Mouse (Mus musculus) stomach, embryonic 16.5 days (tissue): ENCODE results near the gene Iqcf1. TPM values are rescaled to one million over a fixed set of nuclear protein-coding genes. Genes with fewer than 3 reads are reported as not detected.
A peak's percentile ranks its signal among the peaks of the same experiment; 100 is the strongest.

Source experiments
- ATAC-seq: fragments of 200-750 bp; cut with Nextera tagmentation; 2 replicates; pipeline ENCODE4 v1.8.0; 2017; ENCODE audit warnings: moderate number of reproducible peaks, moderate TSS enrichment; ENCODE audit not compliant: insufficient read depth, low FRiP score
- H3K27ac ChIP-seq: fragments of 300-500 bp; sonication (generic); 2 replicates; pipeline ENCODE4 v1.5.1; 2014; ENCODE audit warnings: low read length
- H3K27me3 ChIP-seq: fragments of 300-500 bp; sonication (generic); 2 replicates; pipeline ENCODE4 v1.6.1; 2014; ENCODE audit warnings: low read length, control low read depth, mixed read lengths; ENCODE audit not compliant: control insufficient read depth, insufficient read depth
- H3K36me3 ChIP-seq: fragments of 300-500 bp; sonication (generic); 2 replicates; pipeline ENCODE4 v1.6.1; 2014; ENCODE audit warnings: low read length; ENCODE audit not compliant: control insufficient read depth, insufficient read depth
- H3K4me1 ChIP-seq: fragments of 300-500 bp; sonication (generic); 2 replicates; pipeline ENCODE4 v1.6.1; 2014; ENCODE audit warnings: low read length, control low read depth, mixed read lengths; ENCODE audit not compliant: control insufficient read depth, insufficient read depth
- H3K4me2 ChIP-seq: fragments of 300-500 bp; sonication (generic); 2 replicates; pipeline ENCODE4 v1.6.1; 2014; ENCODE audit warnings: low read depth, low read length, mixed read lengths
- H3K4me3 ChIP-seq: fragments of 300-500 bp; sonication (generic); replicated peaks from 2 replicates; pipeline ENCODE4 v1.5.1; 2014; ENCODE audit warnings: mild to moderate bottlenecking, low read length
- H3K9ac ChIP-seq: fragments of 300-500 bp; sonication (generic); 2 replicates; pipeline ENCODE4 v1.6.1; 2014; ENCODE audit warnings: low read length
- H3K9me3 ChIP-seq: fragments of 300-500 bp; sonication (generic); replicated peaks from 2 replicates; pipeline ENCODE4 v1.6.1; 2016; ENCODE audit warnings: low read length, control low read depth; ENCODE audit not compliant: control insufficient read depth
- WGBS: fragments of 180-500 bp; shearing (Covaris S2); extraction: QIAGEN DNeasy Blood & Tissue Kit; methylation state at CpG from one replicate; pipeline ENCODE4 v1.1.7; 2014; 5-methylcytosine and 5-hydroxymethylcytosine counted together
- polyA plus RNA-seq: library from polyadenylated mRNA; unstranded; fragments of >200 nt; fragmentation: Nextera tagmentation; extraction: Ambion mirVana; gene quantifications from 2 replicates; pipeline ENCODE4 v1.2.1, GENCODE M21; 2015

Gene Iqcf1
- polyA plus RNA-seq, 1 experiment from 2014 or later, result not detected

DNA sequence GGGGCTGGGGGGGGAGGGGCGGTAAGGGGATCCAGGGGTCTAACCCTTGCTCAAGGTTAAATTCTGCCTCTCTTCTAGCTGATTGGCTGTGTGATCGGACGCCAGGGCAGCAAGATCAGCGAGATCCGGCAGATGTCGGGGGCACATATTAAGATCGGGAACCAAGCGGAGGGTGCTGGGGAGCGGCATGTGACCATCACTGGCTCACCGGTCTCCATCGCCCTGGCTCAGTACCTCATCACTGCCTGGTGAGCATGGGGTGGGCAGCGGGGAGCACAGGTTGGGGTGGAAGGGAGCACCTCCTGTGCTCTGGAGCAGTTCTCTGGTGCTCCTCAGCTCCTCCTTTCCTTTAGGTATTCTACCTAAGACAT, 37.4 kb upstream of the Iqcf1 start:
- no peak for ATAC-seq
- no peaks in the 10 kb centered on the region for H3K9me3 ChIP-seq
- H3K4me1 ChIP-seq, result peaks cover 7% of the 10 kb centered on the region; the same call in 1 of the 2 replicates
- H3K4me2 ChIP-seq, result no peak overlapping the region
- no peak overlapping the region for H3K4me3 ChIP-seq
- H3K27ac ChIP-seq, result no peak overlapping the region
- WGBS, result 95% methylated on average over 12 of the region's 12 CpGs
- peaks cover 14% of the 10 kb centered on the region for H3K36me3 ChIP-seq
- no peak overlapping the region for H3K9ac ChIP-seq
- no peaks in the 10 kb centered on the region; the same call in 1 of the 2 replicates for H3K27me3 ChIP-seq

DNA sequence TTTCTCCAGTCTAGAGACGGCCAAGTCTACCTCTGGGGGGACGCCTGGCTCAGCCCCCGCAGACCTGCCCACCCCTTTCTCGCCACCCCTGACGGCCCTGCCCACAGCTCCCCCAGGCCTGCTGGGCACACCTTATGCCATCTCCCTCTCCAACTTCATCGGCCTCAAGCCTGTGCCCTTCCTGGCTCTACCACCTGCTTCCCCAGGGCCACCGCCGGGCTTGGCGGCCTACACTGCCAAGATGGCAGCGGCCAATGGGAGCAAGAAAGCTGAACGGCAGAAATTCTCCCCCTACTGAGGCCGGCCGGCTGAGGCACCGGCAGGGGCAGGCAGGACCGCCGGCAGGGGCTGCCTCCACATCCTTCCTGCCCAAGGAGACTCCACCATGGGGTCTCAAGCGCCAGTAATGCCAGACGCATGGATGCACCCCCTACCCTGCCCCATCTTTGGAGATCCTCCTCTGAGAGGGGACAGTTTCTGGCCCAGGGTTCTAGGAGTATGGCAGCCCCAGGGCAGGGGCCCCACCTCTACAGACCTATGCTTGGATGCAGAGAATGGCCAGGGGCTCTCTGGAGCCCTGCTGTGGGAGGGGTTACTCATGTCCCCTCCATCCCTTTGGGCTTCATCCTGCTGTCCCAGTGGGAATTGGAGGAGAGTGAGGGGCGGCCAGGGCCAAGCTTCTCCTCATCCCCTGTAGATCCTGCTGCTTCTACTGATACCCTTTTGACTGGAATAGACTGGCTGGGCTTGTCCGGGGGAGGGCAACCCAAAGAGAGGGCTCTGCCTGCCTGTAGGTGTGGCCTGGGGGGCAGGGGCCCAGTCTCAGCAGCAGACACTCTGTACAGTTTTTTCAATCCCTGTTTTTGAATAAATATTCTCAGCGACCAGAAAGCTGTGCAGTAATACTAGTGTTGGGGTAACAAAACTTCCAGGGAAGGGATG, 36.4 kb upstream of the Iqcf1 start:
- H3K4me1 ChIP-seq, result peaks cover 7% of the 10 kb centered on the region; the same call in 1 of the 2 replicates
- no peak overlapping the region for H3K4me2 ChIP-seq
- ATAC-seq, result no peak
- H3K36me3 ChIP-seq, result peaks cover 14% of the 10 kb centered on the region
- 87% methylated on average over 21 of the region's 21 CpGs for WGBS
- no peak overlapping the region for H3K9ac ChIP-seq
- no peak overlapping the region for H3K27ac ChIP-seq
- H3K9me3 ChIP-seq, result no peaks in the 10 kb centered on the region
- no peaks in the 10 kb centered on the region; the same call in 1 of the 2 replicates for H3K27me3 ChIP-seq
- H3K4me3 ChIP-seq, result no peak overlapping the region

DNA sequence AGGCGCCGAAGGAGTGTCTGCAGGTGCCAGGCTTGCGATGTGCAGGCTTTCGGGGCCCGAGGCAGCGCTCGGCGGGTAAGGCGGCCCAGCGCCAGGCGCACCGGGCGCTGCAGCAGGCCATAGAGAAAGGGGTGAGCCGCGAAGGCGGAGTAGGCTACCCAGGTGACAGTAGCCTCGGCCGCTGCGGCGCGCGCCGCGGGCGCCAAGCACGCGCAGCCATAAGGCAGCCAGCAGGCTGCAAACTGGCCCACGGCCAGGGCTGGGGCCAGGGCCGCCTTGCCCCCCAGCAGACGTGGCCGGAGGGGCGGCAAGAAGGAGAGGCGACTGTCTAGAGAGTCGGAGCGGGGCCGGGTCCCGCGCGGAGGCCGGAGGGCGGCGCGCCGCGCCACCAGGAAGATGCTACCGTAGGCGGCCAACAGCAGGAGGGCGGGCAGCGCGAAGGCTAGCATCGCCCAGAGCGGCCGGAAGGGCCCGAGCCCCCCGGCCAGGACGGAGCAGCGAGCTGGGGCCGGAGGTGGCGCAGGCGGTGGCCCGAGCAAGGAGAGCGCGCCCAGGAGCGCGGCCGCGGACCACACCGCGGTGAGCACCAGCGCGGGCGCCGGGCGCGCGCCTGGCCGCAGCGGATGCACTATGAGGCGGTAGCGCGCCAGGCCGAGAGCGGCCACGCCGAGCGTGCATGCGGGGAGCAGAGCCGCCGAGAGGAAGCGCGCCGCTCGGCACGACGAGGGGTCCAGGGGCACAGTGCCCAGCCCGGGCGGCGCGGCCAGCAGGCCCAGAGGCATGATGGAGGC, 34.8 kb upstream of the Iqcf1 start:
- no peaks in the 10 kb centered on the region; the same call in 1 of the 2 replicates for H3K27me3 ChIP-seq
- H3K36me3 ChIP-seq, result peaks cover 14% of the 10 kb centered on the region
- WGBS, result 3% methylated on average over 99 of the region's 99 CpGs
- peak overlapping the region; percentile 56 for H3K4me3 ChIP-seq
- H3K4me1 ChIP-seq, result peaks cover 7% of the 10 kb centered on the region; the same call in 1 of the 2 replicates
- H3K27ac ChIP-seq, result no peak overlapping the region
- H3K9me3 ChIP-seq, result no peaks in the 10 kb centered on the region
- H3K4me2 ChIP-seq, result peak overlapping the region; percentile 99
- peak; percentile 70 for ATAC-seq
- peak overlapping the region; percentile 81 for H3K9ac ChIP-seq

DNA sequence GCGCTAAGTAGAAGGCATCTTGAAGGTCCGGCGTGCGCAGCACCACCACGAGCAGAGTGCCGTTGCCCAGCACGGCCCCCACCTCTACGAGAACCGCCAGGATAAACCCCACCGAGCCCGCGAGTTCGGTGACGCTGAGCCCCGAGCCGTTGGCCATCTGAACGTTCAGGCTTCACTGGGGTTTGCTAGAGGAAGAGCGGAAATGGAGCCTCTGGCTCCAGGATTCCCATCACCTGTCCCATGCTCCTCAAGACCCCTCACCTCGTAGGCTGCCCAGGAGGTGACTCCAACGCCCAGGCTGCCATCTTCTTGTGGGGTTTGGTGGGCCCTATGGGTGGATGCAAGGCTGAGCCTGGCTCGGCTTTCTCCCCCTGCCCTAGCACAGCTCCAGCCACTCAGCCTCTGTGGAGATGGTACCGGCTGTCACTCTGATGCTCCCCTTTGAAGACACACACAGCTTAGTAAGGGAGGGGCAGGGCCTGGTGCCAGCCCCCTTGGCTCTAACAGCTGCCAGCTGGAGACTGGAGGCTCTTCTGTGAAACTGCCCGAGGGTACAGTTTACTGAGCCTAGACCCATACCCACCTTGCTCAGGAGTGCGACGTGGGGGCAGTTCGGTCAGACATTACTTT, 34.1 kb upstream of the Iqcf1 start, which contains the start of gene Gpr62:
Gpr62 (minus strand) TSS at position 368 of the 630 bp plus-strand sequence.
- H3K4me2 ChIP-seq, result peak within 1 kb of the TSS; percentile 99
- ATAC-seq, result no peak
- peak within 1 kb of the TSS; percentile 56 for H3K4me3 ChIP-seq
- peak within 1 kb of the TSS; percentile 81 for H3K9ac ChIP-seq
- no peaks in the 10 kb centered on the region; the same call in 1 of the 2 replicates for H3K27me3 ChIP-seq
- WGBS, result 34% methylated on average over 26 of the region's 26 CpGs
- peaks cover 7% of the 10 kb centered on the region; the same call in 1 of the 2 replicates for H3K4me1 ChIP-seq
- peaks cover 12% of the 10 kb centered on the region for H3K36me3 ChIP-seq
- no peaks in the 10 kb centered on the region for H3K9me3 ChIP-seq
- no peak within 1 kb of the TSS for H3K27ac ChIP-seq

DNA sequence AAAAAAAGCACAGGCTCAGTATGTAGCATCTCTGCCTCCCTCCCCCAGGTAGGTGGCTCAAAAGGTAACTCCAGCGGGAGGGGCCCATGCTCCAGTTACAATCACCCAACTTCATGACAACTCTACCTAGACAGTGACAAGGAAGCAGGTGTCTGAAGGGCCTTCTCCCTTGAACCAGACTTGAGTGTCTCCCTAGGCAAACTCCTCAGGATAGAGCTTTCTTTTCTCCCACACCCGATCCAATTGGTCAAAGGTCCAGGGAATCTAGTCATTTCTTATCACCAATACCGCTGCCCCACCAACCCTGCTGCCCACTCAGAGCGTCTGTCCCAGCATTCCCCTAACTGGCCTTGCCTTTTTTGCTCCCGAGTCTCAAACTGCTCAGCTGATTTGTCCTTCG, 33.0 kb upstream of the Iqcf1 start:
- Histone ChIP-seq H3K9me3 (no peaks in the 10 kb centered on the region), H3K4me1 (peaks cover 8% of the 10 kb centered on the region), H3K4me2 (no peak overlapping the region), H3K36me3 (peaks cover 6% of the 10 kb centered on the region; the same call in 1 of the 2 replicates), H3K9ac (no peak overlapping the region), H3K4me3 (no peak overlapping the region), H3K27me3 (no peaks in the 10 kb centered on the region; the same call in 1 of the 2 replicates), H3K27ac (no peak overlapping the region)
- ATAC-seq, result no peak
- 76% methylated on average over 6 of the region's 6 CpGs for WGBS

DNA sequence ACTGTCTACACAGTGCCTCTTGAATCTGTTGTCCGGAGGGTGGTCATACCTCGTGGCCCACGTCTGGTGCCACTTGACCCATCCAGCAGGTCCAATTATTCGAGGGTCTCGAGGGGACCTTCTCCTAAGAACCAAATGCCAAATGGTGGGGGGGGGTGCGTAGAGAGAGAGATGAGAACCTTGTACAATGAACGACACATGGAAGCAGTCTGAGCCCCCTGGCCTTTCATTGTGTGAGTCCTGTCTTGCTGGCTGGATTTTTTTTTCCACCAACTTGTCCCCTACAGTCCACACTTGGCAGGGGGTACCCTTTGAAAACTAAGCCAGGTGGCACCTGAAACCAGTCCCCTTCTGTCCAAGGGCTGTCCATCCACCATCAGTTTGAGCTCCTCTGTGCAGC, 32.0 kb upstream of the Iqcf1 start:
- Histone ChIP-seq H3K4me1 (peaks cover 11% of the 10 kb centered on the region), H3K9ac (no peak overlapping the region), H3K27me3 (no peaks in the 10 kb centered on the region; the same call in 1 of the 2 replicates), H3K4me3 (no peak overlapping the region), H3K9me3 (no peaks in the 10 kb centered on the region), H3K27ac (no peak overlapping the region), H3K4me2 (no peak overlapping the region), H3K36me3 (no peaks in the 10 kb centered on the region)
- ATAC-seq, result no peak
- 89% methylated on average over 7 of the region's 7 CpGs for WGBS

DNA sequence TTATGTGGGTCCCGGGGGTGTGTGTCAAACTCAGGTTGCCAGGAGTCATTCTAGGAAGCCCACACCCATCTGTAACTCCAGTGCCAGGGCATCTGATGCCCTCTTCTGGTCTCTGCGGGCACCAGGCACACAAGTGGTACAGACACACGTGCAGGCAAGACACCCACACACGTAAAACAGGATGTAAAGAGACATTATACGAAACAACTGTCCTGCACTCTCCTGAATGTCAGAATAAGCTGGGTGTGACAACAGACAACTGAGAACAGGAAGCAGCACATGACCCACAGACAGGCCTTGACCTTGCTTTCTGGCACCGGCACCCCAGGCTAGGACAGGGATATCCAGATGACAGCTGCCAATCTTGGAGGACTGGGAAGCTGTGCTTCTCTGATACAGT, 30.4 kb upstream of the Iqcf1 start:
- no peaks in the 10 kb centered on the region; the same call in 1 of the 2 replicates for H3K27me3 ChIP-seq
- H3K4me2 ChIP-seq, result no peak overlapping the region
- 63% methylated on average over 6 of the region's 6 CpGs for WGBS
- H3K36me3 ChIP-seq, result no peaks in the 10 kb centered on the region
- H3K4me3 ChIP-seq, result no peak overlapping the region
- ATAC-seq, result no peak
- H3K9me3 ChIP-seq, result no peaks in the 10 kb centered on the region
- H3K9ac ChIP-seq, result peak overlapping the region; percentile 21; the same call in 1 of the 2 replicates
- H3K4me1 ChIP-seq, result peaks cover 16% of the 10 kb centered on the region
- H3K27ac ChIP-seq, result no peak overlapping the region

DNA sequence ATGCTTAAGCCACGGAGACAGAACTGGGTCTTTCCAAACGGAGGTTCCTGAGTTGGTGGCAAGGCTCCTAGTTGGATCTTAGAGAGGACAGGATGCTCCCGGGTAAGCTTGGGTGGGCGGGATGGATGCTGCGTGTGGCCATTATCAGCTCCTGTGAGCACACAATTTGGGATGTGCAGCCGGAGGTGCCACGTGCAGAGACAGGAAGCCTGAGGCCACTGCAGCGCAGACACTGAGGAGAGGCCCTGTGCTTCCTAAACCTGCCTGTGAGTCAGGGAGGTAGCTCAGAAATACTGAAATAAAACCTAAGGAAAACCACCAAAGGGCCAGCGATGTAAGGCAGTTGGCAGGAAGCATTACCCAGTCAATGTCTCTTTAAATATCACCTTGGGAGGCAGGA, 30.0 kb upstream of the Iqcf1 start:
- H3K9me3 ChIP-seq, result no peaks in the 10 kb centered on the region
- H3K36me3 ChIP-seq, result no peaks in the 10 kb centered on the region
- ATAC-seq, result no peak
- no peak overlapping the region for H3K4me3 ChIP-seq
- H3K4me2 ChIP-seq, result no peak overlapping the region
- H3K9ac ChIP-seq, result peak overlapping the region; percentile 21; the same call in 1 of the 2 replicates
- 68% methylated on average over 9 of the region's 9 CpGs for WGBS
- H3K27ac ChIP-seq, result peak overlapping the region; percentile 48
- H3K4me1 ChIP-seq, result peaks cover 16% of the 10 kb centered on the region
- no peaks in the 10 kb centered on the region; the same call in 1 of the 2 replicates for H3K27me3 ChIP-seq
